Mouse (Mus musculus) erythroblast, embryonic 14.5 days (primary cell): ENCODE data around the gene Olfr703. TPM values are rescaled to one million over a fixed set of nuclear protein-coding genes. Genes with fewer than 3 reads are reported as not detected.

Experiments used
- H3K27me3 ChIP-seq: 2 replicates; pipeline ENCODE4 v1.6.1; 2012; ENCODE audit warnings: inconsistent platforms; ENCODE audit not compliant: control insufficient read depth
- H3K36me3 ChIP-seq: 2 replicates; pipeline ENCODE4 v1.6.1; 2012; ENCODE audit warnings: mild to moderate bottlenecking, inconsistent platforms; ENCODE audit not compliant: control insufficient read depth
- H3K4me1 ChIP-seq: 2 replicates; pipeline ENCODE4 v1.6.1; 2012; ENCODE audit warnings: inconsistent platforms; ENCODE audit not compliant: control insufficient read depth
- H3K4me3 ChIP-seq: replicated peaks from 2 replicates; pipeline ENCODE3; 2012; ENCODE audit warnings: moderate library complexity, mild to moderate bottlenecking, inconsistent platforms
- H3K9me3 ChIP-seq: 2 replicates; pipeline ENCODE4 v1.6.1; 2012; ENCODE audit warnings: low read length, inconsistent platforms, mixed read lengths; ENCODE audit not compliant: control insufficient read depth
- GATA1 ChIP-seq: IDR thresholded peaks from 2 replicates; pipeline ENCODE4 v1.6.1; 2012; ENCODE audit warnings: low read length, inconsistent platforms, mixed read lengths
- TAL1 ChIP-seq: IDR thresholded peaks from 3 replicates; pipeline ENCODE4 v1.6.1; 2012; ENCODE audit warnings: low read length, inconsistent platforms, mixed read lengths
- polyA plus RNA-seq: library from polyadenylated mRNA; stranded (reverse); fragments of >175 nt; gene quantifications from 2 replicates; pipeline ENCODE4 v1.2.3, GENCODE M21; 2012

Gene Olfr703
- not detected in 2 replicates for polyA plus RNA-seq

GRCm38 (mm10) chr7:106843060-106843459 is at the start of gene Olfr703:
Gene Olfr703, plus strand, starts transcription at chr7:106843360.
- Histone ChIP-seq H3K27me3 (no peaks in the 10 kb centered on the region), H3K4me3 (no peak within 1 kb of the TSS), H3K9me3 (no peaks in the 10 kb centered on the region), H3K4me1 (no peaks in the 10 kb centered on the region), H3K36me3 (no peaks in the 10 kb centered on the region)
- no peak for TF ChIP-seq TAL1
- TF ChIP-seq GATA1: no peak

- no peaks in the 10 kb centered on the region for H3K27me3 ChIP-seq
- no peaks in the 10 kb centered on the region for H3K4me1 ChIP-seq
- H3K36me3 ChIP-seq: no peaks in the 10 kb centered on the region
- TF ChIP-seq GATA1 (no peak), TAL1 (no peak)
- H3K4me3 ChIP-seq: no peak within 1 kb of the TSS
- no peaks in the 10 kb centered on the region for H3K9me3 ChIP-seq
Observed at GRCm38 (mm10) chr7:106808734-106809133, 34.4 kb upstream of the Olfr703 start, which contains the start of gene Olfr700. Gene Olfr700, minus strand, starts transcription at chr7:106808834.

DNA sequence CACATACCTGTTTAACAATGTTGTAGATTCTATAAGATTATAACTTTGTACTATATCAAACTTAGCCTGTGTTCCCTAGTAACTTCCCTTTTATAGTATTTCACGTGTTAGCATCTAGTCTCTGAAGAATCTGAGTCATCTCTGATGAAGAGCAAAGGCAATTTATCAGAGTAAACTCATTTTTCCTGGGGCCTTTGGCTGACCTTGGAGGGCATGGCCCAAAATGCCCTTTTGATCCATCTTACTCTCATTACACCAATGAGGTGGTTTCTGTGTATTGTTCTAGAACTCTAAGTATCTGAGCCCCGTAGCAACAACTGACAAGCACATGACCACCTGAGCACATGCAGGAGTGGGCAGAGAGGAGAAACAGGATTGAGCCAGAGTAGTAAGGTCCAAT is 29.3 kb upstream of the Olfr703 start, which contains the start of gene Olfr701:
Olfr701 (plus strand) TSS at position 301 of the 400 bp plus-strand sequence.
- Histone ChIP-seq H3K27me3 (no peaks in the 10 kb centered on the region), H3K4me3 (no peak within 1 kb of the TSS), H3K36me3 (no peaks in the 10 kb centered on the region), H3K4me1 (no peaks in the 10 kb centered on the region), H3K9me3 (no peaks in the 10 kb centered on the region)
- TF ChIP-seq TAL1: no peak
- no peak for TF ChIP-seq GATA1

- no peaks in the 10 kb centered on the region for H3K9me3 ChIP-seq
- no peaks in the 10 kb centered on the region for H3K27me3 ChIP-seq
- no peak overlapping the region for H3K4me3 ChIP-seq
- no peaks in the 10 kb centered on the region for H3K4me1 ChIP-seq
- H3K36me3 ChIP-seq: no peaks in the 10 kb centered on the region
- no peak for TF ChIP-seq TAL1
- TF ChIP-seq GATA1: no peak
Observed at GRCm38 (mm10) chr7:106815775-106816174, 27.4 kb upstream of the Olfr703 start.

DNA sequence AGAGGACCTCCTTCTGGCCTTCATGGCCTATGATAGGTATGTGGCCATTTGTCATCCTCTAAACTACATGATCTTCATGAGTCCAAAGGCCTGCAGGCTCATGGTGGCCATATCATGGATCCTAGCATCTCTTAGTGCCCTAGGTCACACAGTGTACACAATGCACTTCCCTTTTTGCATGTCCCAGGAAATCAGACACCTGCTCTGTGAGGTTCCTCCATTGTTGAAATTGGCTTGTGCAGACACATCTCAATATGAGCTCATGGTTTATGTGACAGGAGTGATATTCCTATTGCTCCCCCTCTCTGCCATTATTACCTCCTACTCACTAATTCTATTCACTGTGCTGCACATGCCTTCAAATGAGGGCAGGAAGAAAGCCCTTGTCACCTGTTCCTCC is 24.7 kb upstream of the Olfr703 start:
- no peaks in the 10 kb centered on the region for H3K36me3 ChIP-seq
- no peak overlapping the region for H3K4me3 ChIP-seq
- H3K27me3 ChIP-seq: no peaks in the 10 kb centered on the region
- H3K9me3 ChIP-seq: no peaks in the 10 kb centered on the region
- H3K4me1 ChIP-seq: no peaks in the 10 kb centered on the region
- no peak for TF ChIP-seq TAL1
- TF ChIP-seq GATA1: no peak

- Histone ChIP-seq H3K4me1 (no peaks in the 10 kb centered on the region), H3K27me3 (no peaks in the 10 kb centered on the region), H3K36me3 (no peaks in the 10 kb centered on the region), H3K4me3 (no peak within 1 kb of the TSS), H3K9me3 (no peaks in the 10 kb centered on the region)
- TF ChIP-seq TAL1 (no peak), GATA1 (no peak)
Observed at GRCm38 (mm10) chr7:106833793-106834192, 9.4 kb upstream of the Olfr703 start, which contains the start of gene Olfr702. Gene Olfr702, minus strand, starts transcription at chr7:106833893.

DNA sequence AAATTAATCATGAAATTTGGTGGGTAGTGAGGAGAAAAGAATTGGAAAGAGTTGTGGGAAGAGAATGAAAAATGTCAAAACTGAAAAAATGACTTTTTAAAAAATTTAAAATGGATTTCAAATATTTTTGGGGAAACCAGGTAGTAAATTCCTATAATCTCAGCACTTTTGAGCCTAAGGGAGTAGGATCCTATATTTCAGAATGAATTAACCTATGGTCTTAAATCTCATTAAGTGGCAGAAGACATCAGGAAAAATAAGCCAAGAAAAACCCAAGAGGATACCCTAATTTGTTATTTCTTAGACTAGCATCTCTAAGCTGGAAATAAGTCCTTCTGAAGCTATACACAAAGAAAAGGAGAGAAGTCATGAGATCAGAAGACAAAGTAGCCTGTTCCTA is 19.7 kb downstream of the Olfr703 start, which contains the start of gene Olfr704:
Olfr704 (plus strand) TSS at position 301 of the 400 bp plus-strand sequence.
- Histone ChIP-seq H3K4me1 (no peaks in the 10 kb centered on the region), H3K4me3 (no peak within 1 kb of the TSS), H3K9me3 (no peaks in the 10 kb centered on the region), H3K27me3 (no peaks in the 10 kb centered on the region), H3K36me3 (no peaks in the 10 kb centered on the region)
- TF ChIP-seq TAL1 (no peak), GATA1 (no peak)

GRCm38 (mm10) chr7:106876791-106877190 is 33.6 kb downstream of the Olfr703 start, which contains the start of gene Olfr705:
Gene Olfr705, minus strand, starts transcription at chr7:106876891.
- Histone ChIP-seq H3K27me3 (no peaks in the 10 kb centered on the region), H3K4me3 (no peak within 1 kb of the TSS), H3K36me3 (no peaks in the 10 kb centered on the region), H3K9me3 (no peaks in the 10 kb centered on the region), H3K4me1 (no peaks in the 10 kb centered on the region)
- no peak for TF ChIP-seq TAL1
- TF ChIP-seq GATA1: no peak

DNA sequence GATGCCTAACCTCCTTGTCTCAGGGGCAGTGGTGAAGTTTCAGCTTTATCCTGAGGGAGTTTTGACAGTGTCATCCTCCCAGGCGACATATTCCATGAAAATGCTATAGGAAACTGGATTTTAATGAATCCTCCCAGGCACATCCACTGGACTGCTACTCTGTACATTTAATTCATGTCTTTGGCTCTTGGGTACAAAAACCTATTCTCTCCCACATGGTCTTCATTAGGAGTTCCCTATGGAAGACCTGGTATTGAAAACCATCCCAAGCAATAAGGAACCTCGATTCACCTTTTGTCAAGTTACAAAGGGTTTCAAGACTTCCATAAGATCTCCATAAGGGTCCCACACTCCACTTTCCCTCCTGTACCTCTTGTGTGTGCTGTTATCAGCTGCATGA is 44.9 kb downstream of the Olfr703 start, which contains the start of gene Olfr706:
Olfr706 (minus strand) TSS at position 101 of the 400 bp plus-strand sequence.
- no peak for TF ChIP-seq TAL1
- no peak for TF ChIP-seq GATA1
- no peaks in the 10 kb centered on the region; the same call in 1 of the 2 replicates for H3K9me3 ChIP-seq
- no peaks in the 10 kb centered on the region for H3K27me3 ChIP-seq
- no peak within 1 kb of the TSS for H3K4me3 ChIP-seq
- no peaks in the 10 kb centered on the region for H3K4me1 ChIP-seq
- no peaks in the 10 kb centered on the region for H3K36me3 ChIP-seq

Other genes with a start within 250 kb of the Olfr703 start
- not detected in 2 replicates for gene Olfr693, start 162.8 kb upstream of the Olfr703 start, polyA plus RNA-seq
- not detected in 2 replicates for gene Olfr694, start 151.5 kb upstream of the Olfr703 start, polyA plus RNA-seq
- gene Olfr695, start 127.0 kb upstream of the Olfr703 start, polyA plus RNA-seq: not detected in 2 replicates
- gene Olfr697, start 100.9 kb upstream of the Olfr703 start, polyA plus RNA-seq: not detected in 2 replicates
- not detected in 2 replicates for gene Olfr698, start 88.0 kb upstream of the Olfr703 start, polyA plus RNA-seq
- not detected in 2 replicates for gene Olfr699, start 50.2 kb upstream of the Olfr703 start, polyA plus RNA-seq
- gene Olfr700, start 34.5 kb upstream of the Olfr703 start, polyA plus RNA-seq: not detected in 2 replicates
- 0.01 TPM in 1 of 2 replicates, not detected in the other for gene Olfr701, start 29.2 kb upstream of the Olfr703 start, polyA plus RNA-seq
- not detected in 2 replicates for gene Olfr702, start 9.5 kb upstream of the Olfr703 start, polyA plus RNA-seq
- gene Olfr704, start 19.8 kb downstream of the Olfr703 start, polyA plus RNA-seq: not detected in 2 replicates
- 0.01 TPM in 1 of 2 replicates, not detected in the other for gene Olfr705, start 33.5 kb downstream of the Olfr703 start, polyA plus RNA-seq
- not detected in 2 replicates for gene Olfr706, start 44.8 kb downstream of the Olfr703 start, polyA plus RNA-seq
- gene Olfr707, start 57.9 kb downstream of the Olfr703 start, polyA plus RNA-seq: not detected in 2 replicates
- gene Olfr1532-ps1, start 64.6 kb downstream of the Olfr703 start, polyA plus RNA-seq: 0.02 TPM in 1 of 2 replicates, not detected in the other
- gene Olfr709-ps1, start 88.9 kb downstream of the Olfr703 start, polyA plus RNA-seq: not detected in 2 replicates
- gene Olfr710, start 105.0 kb downstream of the Olfr703 start, polyA plus RNA-seq: not detected in 2 replicates
- 0.01 TPM in 1 of 2 replicates, not detected in the other for gene Olfr6, start 120.6 kb downstream of the Olfr703 start, polyA plus RNA-seq
- gene Olfr711, start 132.1 kb downstream of the Olfr703 start, polyA plus RNA-seq: 0.02 TPM in 1 of 2 replicates, not detected in the other
- gene Olfr2, start 162.7 kb downstream of the Olfr703 start, polyA plus RNA-seq: not detected in 2 replicates
- gene Olfr713, start 187.8 kb downstream of the Olfr703 start, polyA plus RNA-seq: not detected in 2 replicates
- gene Olfr714, start 227.6 kb downstream of the Olfr703 start, polyA plus RNA-seq: not detected in 2 replicates
- not detected in 2 replicates for gene Olfr17, start 249.9 kb downstream of the Olfr703 start, polyA plus RNA-seq